Mouse (Mus musculus): ENCODE data around the gene Mtif3.
"Not testable (repeated sequence)": the region's sequence is repeated elsewhere in the genome, so short reads cannot be mapped to it uniquely, and the experiment has no call there.

Gene Mtif3

GRCm38 (mm10) chr5:146955651-146956050, 7.9 kb downstream of the Mtif3 start:
- CTCF ChIA-PET = no interaction called here

- CTCF ChIA-PET = no interaction called here
These were observed 9.0 kb downstream of the Mtif3 start for GRCm38 (mm10) chr5:146954576-146954975.

- CTCF ChIA-PET = interaction anchor here (0.6 to 1.5 kb wide), 3 partner anchors 12 to 357 kb away, joined by 3 read pairs; no protein-coding TSS in a partner anchor
These were observed 15.0 kb downstream of the Mtif3 start, which contains the start of gene Gtf3a for GRCm38 (mm10) chr5:146948508-146949088. Gene Gtf3a, plus strand, starts transcription at chr5:146948657.

GRCm38 (mm10) chr5:146948041-146948507, 15.5 kb downstream of the Mtif3 start:
- CTCF ChIA-PET = interaction anchor here (0.6 to 1.5 kb wide), 4 partner anchors 13 to 465 kb away, joined by 3 to 4 read pairs (median 3); no protein-coding TSS in a partner anchor

- CTCF ChIA-PET = interaction anchor here (0.6 kb wide), 2 partner anchors 402 to 466 kb away, joined by 3 to 4 read pairs; no protein-coding TSS in a partner anchor
These were observed 16.1 kb downstream of the Mtif3 start for GRCm38 (mm10) chr5:146947497-146947896.

GRCm38 (mm10) chr5:146946682-146947081, 16.9 kb downstream of the Mtif3 start:
- CTCF ChIA-PET = interaction anchor here (0.5 to 0.9 kb wide), 2 partner anchors 9 to 43 kb away, joined by 3 read pairs; no protein-coding TSS in a partner anchor

GRCm38 (mm10) chr5:146944568-146944967, 19.0 kb downstream of the Mtif3 start:
- CTCF ChIA-PET = no interaction called here

GRCm38 (mm10) chr5:146942965-146943364, 20.6 kb downstream of the Mtif3 start:
- CTCF ChIA-PET = no interaction called here

- CTCF ChIA-PET = not testable (repeated sequence)
These were observed 21.7 kb downstream of the Mtif3 start for GRCm38 (mm10) chr5:146941939-146942338.

GRCm38 (mm10) chr5:146940219-146940618, 23.4 kb downstream of the Mtif3 start:
- CTCF ChIA-PET = interaction anchor here (0.6 to 1.2 kb wide), 3 partner anchors 24 to 287 kb away, joined by 3 to 4 read pairs (median 3); partner anchors contain the start of gene Mtif3

GRCm38 (mm10) chr5:146939109-146939796, 24.3 kb downstream of the Mtif3 start:
- CTCF ChIA-PET = interaction anchor here (0.8 kb wide), 1 partner anchor 259 kb away, joined by 4 read pairs; no protein-coding TSS in a partner anchor

GRCm38 (mm10) chr5:146937541-146938503, 25.8 kb downstream of the Mtif3 start:
- CTCF ChIA-PET = interaction anchor here (0.6 kb wide), 1 partner anchor 9 kb away, joined by 3 read pairs; no protein-coding TSS in a partner anchor

- CTCF ChIA-PET = no interaction called here
These were observed 30.1 kb downstream of the Mtif3 start for GRCm38 (mm10) chr5:146933466-146933865.

- CTCF ChIA-PET = no interaction called here
These were observed 31.6 kb downstream of the Mtif3 start for GRCm38 (mm10) chr5:146931904-146932553.

GRCm38 (mm10) chr5:146931422-146931821, 32.2 kb downstream of the Mtif3 start:
- CTCF ChIA-PET = no interaction called here

- CTCF ChIA-PET = no interaction called here
These were observed 36.9 kb downstream of the Mtif3 start for GRCm38 (mm10) chr5:146926673-146927072.

GRCm38 (mm10) chr5:146923547-146923946, 40.1 kb downstream of the Mtif3 start:
- CTCF ChIA-PET = no interaction called here

GRCm38 (mm10) chr5:146921224-146921623, 42.4 kb downstream of the Mtif3 start:
- CTCF ChIA-PET = interaction anchor here (0.8 kb wide), 1 partner anchor 259 kb away, joined by 18 read pairs; no protein-coding TSS in a partner anchor

- CTCF ChIA-PET = interaction anchor here (0.8 kb wide), 2 partner anchors 260 to 488 kb away, joined by 5 to 18 read pairs; no protein-coding TSS in a partner anchor
These were observed 43.1 kb downstream of the Mtif3 start for GRCm38 (mm10) chr5:146920314-146921161.

- CTCF ChIA-PET = interaction anchor here (0.8 kb wide), 1 partner anchor 488 kb away, joined by 5 read pairs; no protein-coding TSS in a partner anchor
These were observed 43.7 kb downstream of the Mtif3 start for GRCm38 (mm10) chr5:146919874-146920273.

Measured in spleen, embryonic (tissue).